Mouse (Mus musculus) liver, embryonic 14.5 days (tissue): ENCODE results near the gene Ppargc1a.

Source experiments
- CTCF ChIP-seq: IDR thresholded peaks from 2 replicates; pipeline ENCODE4 v1.5.1; 2016; ENCODE audit warnings: antibody characterized with exemption, low read depth, control low read depth
- EP300 ChIP-seq: IDR thresholded peaks from 2 replicates; pipeline ENCODE4 v1.6.1; 2016; ENCODE audit warnings: antibody characterized with exemption, low read depth

DNA sequence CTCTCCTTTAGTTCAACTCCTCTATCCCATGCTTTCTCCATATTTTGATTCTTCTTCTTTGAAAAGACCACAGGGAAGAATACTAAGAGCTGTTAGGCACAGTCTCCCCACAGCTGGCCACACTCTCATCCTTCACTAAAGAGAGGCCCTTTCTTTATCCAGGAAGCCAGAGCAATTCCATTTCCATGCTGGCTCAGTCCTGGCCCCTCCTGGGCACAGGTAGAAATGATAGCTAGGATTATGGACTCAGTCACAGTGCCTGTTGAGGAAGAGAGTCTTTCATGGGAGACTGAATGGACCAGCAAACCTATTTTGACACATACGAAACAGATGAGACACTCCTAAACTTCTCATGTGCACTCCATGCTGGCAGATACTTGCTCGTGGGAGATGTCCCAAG is 18.7 kb upstream of the Ppargc1a start:
- TF ChIP-seq CTCF (peak; percentile 8; the same call in 1 of the 2 replicates), EP300 (no peak)
